Mouse (Mus musculus): ENCODE results near the gene Shq1. TPM values are rescaled to one million over a fixed set of nuclear protein-coding genes. Genes with fewer than 3 reads are reported as not detected.

Shq1 gene
- polyA plus RNA-seq, 1 experiment from 2014 or later = 7.7 TPM

DNA sequence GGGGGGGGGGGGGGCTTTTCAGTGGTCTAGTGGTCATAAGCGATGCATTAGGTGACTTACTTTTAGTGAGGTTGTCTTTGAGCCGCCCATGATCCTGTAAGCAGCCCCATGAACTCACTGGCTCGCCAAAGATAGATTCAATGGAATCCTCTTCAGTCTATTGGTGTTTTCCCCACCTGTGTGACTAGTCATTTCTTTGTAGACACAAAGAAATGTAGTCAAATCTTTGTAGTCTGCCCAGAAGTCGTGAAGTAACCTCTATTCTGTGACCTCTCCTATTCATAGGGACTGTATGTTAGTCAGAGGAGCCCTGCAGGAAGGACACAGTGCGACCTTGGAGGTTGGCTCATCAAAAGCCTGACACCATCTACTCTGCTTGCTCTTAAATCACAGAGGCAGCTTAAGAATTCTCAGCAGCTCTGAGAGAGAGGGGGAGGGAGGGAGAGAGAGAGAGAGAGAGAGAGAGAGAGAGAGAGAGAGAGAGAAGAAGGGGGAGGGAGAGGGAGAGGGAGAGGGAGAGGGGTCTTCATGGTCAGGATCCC lies 150.3 kb downstream of the Shq1 start:
- Histone ChIP-seq H3K36me3 (ENCODE audit: control insufficient read depth, insufficient read depth, low read length) (no peaks in the 10 kb centered on the region), H3K27me3 (ENCODE audit: control insufficient read depth, insufficient read depth, low read length) (no peaks in the 10 kb centered on the region), H3K27ac (replicated peaks) (no peak overlapping the region), H3K9me3 (ENCODE audit: control insufficient read depth, low read length) (no peaks in the 10 kb centered on the region), H3K9ac (ENCODE audit: low read length) (no peak overlapping the region), H3K4me3 (ENCODE audit: low read depth, low read length) (no peak overlapping the region), H3K4me2 (replicated peaks; ENCODE audit: low read depth) (no peak overlapping the region), H3K4me1 (replicated peaks; ENCODE audit: control insufficient read depth, insufficient read depth) (no peaks in the 10 kb centered on the region)
- WGBS = 75% methylated on average over 5 of the region's 5 CpGs
- ATAC-seq (ENCODE audit: low FRiP score, low TSS enrichment) (no peak), DNase-seq (ENCODE audit: low spot score) (no peak)
- no peak for TF ChIP-seq EP300 (optimal IDR thresholded peaks at IDR 0.05)
- TF ChIP-seq CTCF (IDR thresholded peaks at IDR 0.05; ENCODE audit: low read depth) = no peak

DNA sequence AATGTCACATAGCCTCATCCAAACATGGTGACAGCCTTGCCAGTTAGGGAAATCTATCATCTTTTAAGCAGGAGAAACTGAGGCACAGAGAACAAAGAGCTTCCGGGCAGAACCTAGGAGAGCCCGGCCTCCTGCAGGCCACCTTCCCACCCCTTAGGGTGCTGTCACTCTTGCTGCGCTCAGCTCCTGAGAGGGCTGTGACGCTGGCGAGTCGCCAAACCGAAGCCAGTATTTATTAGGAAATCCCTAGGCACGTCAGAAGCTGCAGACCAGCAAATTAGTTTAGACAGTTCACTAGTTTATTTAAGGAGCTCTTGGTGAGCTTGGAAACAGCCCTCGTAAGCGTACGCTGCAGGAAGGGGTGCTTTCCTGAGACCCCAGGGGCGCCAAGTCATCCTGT lies 151.1 kb downstream of the Shq1 start:
- no peak overlapping the region for H3K9ac ChIP-seq (ENCODE audit: low read length)

More for the DNA sequence above, 151.1 kb downstream of the Shq1 start:
- Histone ChIP-seq H3K4me1 (replicated peaks; ENCODE audit: control insufficient read depth, insufficient read depth) (no peaks in the 10 kb centered on the region), H3K4me3 (ENCODE audit: low read depth, low read length) (no peak overlapping the region), H3K27me3 (ENCODE audit: control insufficient read depth, insufficient read depth, low read length) (no peaks in the 10 kb centered on the region), H3K27ac (replicated peaks) (no peak overlapping the region), H3K36me3 (ENCODE audit: control insufficient read depth, insufficient read depth, low read length) (no peaks in the 10 kb centered on the region), H3K4me2 (replicated peaks; ENCODE audit: low read depth) (no peak overlapping the region), H3K9me3 (ENCODE audit: control insufficient read depth, low read length) (no peaks in the 10 kb centered on the region)
- TF ChIP-seq EP300 (optimal IDR thresholded peaks at IDR 0.05) (no peak), CTCF (IDR thresholded peaks at IDR 0.05; ENCODE audit: low read depth) (no peak)
- ATAC-seq (ENCODE audit: low FRiP score, low TSS enrichment) (no peak), DNase-seq (ENCODE audit: low spot score) (no peak)
- 38% methylated on average over 12 of the region's 12 CpGs for WGBS

Other genes starting within 250 kb of the Shq1 start
- gene Gxylt2, start 33.6 kb upstream of the Shq1 start, polyA plus RNA-seq (2015; fragmentation: Nextera tagmentation; extraction: Ambion mirVana) = 0.89 and 0.90 TPM in 2 replicates
- gene Ppp4r2, start 162.5 kb upstream of the Shq1 start, polyA plus RNA-seq (2015; fragmentation: Nextera tagmentation; extraction: Ambion mirVana) = 8.3 and 8.7 TPM in 2 replicates